Mouse (Mus musculus) liver, embryonic 14.5 days (tissue): ENCODE data around the gene Vamp5.

ENCODE experiments used
- CTCF ChIP-seq: IDR thresholded peaks from 2 replicates; pipeline ENCODE4 v1.5.1; 2016; ENCODE audit warnings: antibody characterized with exemption, low read depth, control low read depth
- EP300 ChIP-seq: IDR thresholded peaks from 2 replicates; pipeline ENCODE4 v1.6.1; 2016; ENCODE audit warnings: antibody characterized with exemption, low read depth

DNA sequence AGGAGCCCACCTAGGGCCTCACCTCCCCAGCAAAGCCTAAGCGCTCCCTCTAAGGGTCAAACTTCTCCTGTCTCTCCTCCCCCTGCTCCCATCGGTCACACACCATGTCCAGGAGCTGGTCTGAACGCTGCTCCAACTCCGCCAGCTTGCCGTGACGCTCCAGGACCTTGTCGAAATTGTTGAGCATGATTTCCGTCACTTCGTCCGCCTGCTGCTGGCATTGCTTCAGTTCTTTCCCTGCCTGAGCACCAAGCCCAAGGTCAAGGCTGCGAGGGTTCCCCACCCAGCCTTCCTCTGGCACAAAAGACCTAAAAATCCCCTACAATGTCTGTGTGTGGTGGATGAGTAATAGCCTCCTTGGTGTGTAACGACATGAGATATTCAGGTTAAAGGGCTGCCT, 10.2 kb downstream of the Vamp5 start:
- TF ChIP-seq EP300 (no peak), CTCF (no peak)
